Mouse (Mus musculus) forebrain, embryonic 14.5 days (tissue): ENCODE results near the gene Noc4l. TPM values are rescaled to one million over a fixed set of nuclear protein-coding genes. Genes with fewer than 3 reads are reported as not detected.

ENCODE experiments used
- ATAC-seq: fragments of 200-750 bp; cut with Nextera tagmentation; 2 replicates; pipeline ENCODE4 v1.8.0; 2017; ENCODE audit warnings: mild to moderate bottlenecking, moderate library complexity
- DNase-seq: peaks from one replicate; pipeline ENCODE4 v3.0.0-alpha.2; 2015; ENCODE audit warnings: low spot score
- H3K27ac ChIP-seq: fragments of 300-500 bp; sonication (generic); 2 replicates; pipeline ENCODE4 v1.5.1; 2014; ENCODE audit warnings: low read depth, mild to moderate bottlenecking, control low read depth, low read length, moderate library complexity
- H3K27me3 ChIP-seq: fragments of 300-500 bp; sonication (generic); replicated peaks from 2 replicates; pipeline ENCODE4 v1.6.1; 2014; ENCODE audit warnings: low read length, control low read depth, mixed read lengths; ENCODE audit not compliant: control insufficient read depth, insufficient read depth
- H3K36me3 ChIP-seq: fragments of 300-500 bp; sonication (generic); 2 replicates; pipeline ENCODE4 v1.6.1; 2014; ENCODE audit warnings: low read length, control low read depth; ENCODE audit not compliant: control insufficient read depth, insufficient read depth
- H3K4me1 ChIP-seq: fragments of 300-500 bp; sonication (generic); 2 replicates; pipeline ENCODE4 v1.6.1; 2014; ENCODE audit warnings: antibody characterized with exemption, low read length, control low read depth; ENCODE audit not compliant: control insufficient read depth, insufficient read depth
- H3K4me2 ChIP-seq: fragments of 300-500 bp; sonication (generic); 2 replicates; pipeline ENCODE4 v1.6.1; 2014; ENCODE audit warnings: mild to moderate bottlenecking, control low read depth, low read length
- H3K4me3 ChIP-seq: fragments of 300-500 bp; sonication (generic); 2 replicates; pipeline ENCODE4 v1.5.1; 2014; ENCODE audit warnings: low read depth, low read length, control low read depth
- H3K9ac ChIP-seq: fragments of 300-500 bp; sonication (generic); 2 replicates; pipeline ENCODE4 v1.6.1; 2014; ENCODE audit warnings: mild to moderate bottlenecking, low read length, control low read depth, moderate library complexity
- H3K9me3 ChIP-seq: fragments of 300-500 bp; sonication (generic); replicated peaks from 2 replicates; pipeline ENCODE4 v1.6.1; 2016; ENCODE audit warnings: low read length, control low read depth, mixed read lengths; ENCODE audit not compliant: control insufficient read depth
- whole genome bisulfite sequencing: fragments of 180-500 bp; shearing (Covaris S2); extraction: QIAGEN DNeasy Blood & Tissue Kit; methylation state at CpG from one replicate; pipeline ENCODE4 v1.1.7; 2014; 5-methylcytosine and 5-hydroxymethylcytosine counted together
- polyA plus RNA-seq: library from polyadenylated mRNA; unstranded; fragments of >200 nt; fragmentation: Nextera tagmentation; extraction: Ambion mirVana; gene quantifications from 2 replicates; pipeline ENCODE4 v1.2.1, GENCODE M21; 2014

Gene Noc4l
- polyA plus RNA-seq, 1 experiment from 2014 or later: 37.6 TPM

- H3K27ac ChIP-seq: no peak overlapping the region
- ATAC-seq (no peak; the same call in 1 of the 2 replicates), DNase-seq (peak; percentile 78)
- no peaks in the 10 kb centered on the region for H3K9me3 ChIP-seq
- no peaks in the 10 kb centered on the region for H3K27me3 ChIP-seq
- no peaks in the 10 kb centered on the region for H3K36me3 ChIP-seq
- 23% methylated on average over 12 of the region's 12 CpGs for WGBS
- no peak overlapping the region for H3K4me3 ChIP-seq
- H3K4me2 ChIP-seq: 0 out of 2 replicates have a peak overlapping the region, but pooled peaks have one; percentile 18
- H3K4me1 ChIP-seq: no peaks in the 10 kb centered on the region
- H3K9ac ChIP-seq: no peak overlapping the region
These were observed 13.8 kb downstream of the Noc4l start for GRCm38 (mm10) chr5:110639459-110639858.

GRCm38 (mm10) chr5:110638306-110639074 lies 14.7 kb downstream of the Noc4l start:
- no peak overlapping the region for H3K4me2 ChIP-seq
- H3K27me3 ChIP-seq: no peaks in the 10 kb centered on the region
- H3K27ac ChIP-seq: no peak overlapping the region
- H3K4me1 ChIP-seq: no peaks in the 10 kb centered on the region
- 77% methylated on average over 7 of the region's 7 CpGs for WGBS
- H3K9me3 ChIP-seq: no peaks in the 10 kb centered on the region
- H3K36me3 ChIP-seq: no peaks in the 10 kb centered on the region
- ATAC-seq (no peak), DNase-seq (no peak)
- no peak overlapping the region for H3K4me3 ChIP-seq
- no peak overlapping the region for H3K9ac ChIP-seq

DNA sequence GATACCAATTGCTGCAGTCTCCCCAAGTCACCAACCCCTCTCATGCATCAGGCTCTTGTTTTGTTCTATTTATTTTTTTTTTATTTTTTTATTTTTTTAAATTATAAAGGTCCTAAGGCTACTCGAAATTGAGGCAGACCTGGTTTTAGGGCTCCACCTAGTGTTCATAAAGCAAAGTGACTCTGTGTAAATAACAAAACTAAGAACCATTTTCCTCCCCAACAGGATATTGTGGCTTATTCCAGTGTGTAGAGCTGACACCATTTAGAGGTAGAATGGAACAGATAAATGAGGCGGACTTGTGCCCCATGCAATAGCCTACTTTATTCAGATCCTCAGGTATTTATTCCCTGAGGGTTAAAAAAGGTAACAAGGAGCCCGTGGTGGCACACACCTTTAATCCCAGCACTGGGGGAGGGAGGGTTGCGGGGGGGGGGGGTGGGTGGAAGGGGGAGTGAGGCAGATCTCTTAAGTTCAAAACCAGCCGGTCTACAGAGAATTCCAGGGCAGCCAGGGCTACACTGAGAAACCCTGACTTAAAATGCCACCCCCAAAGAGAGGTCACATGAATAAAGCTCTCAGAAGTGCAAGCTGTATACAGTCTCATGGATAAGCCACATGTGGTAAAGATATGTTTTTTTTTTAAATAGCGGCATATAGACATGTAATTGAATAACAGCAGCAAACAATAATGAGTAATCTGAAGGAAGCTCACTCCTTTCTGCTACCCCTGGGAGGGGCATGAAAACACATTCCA lies 17.1 kb downstream of the Noc4l start:
- no peak overlapping the region for H3K4me2 ChIP-seq
- H3K4me1 ChIP-seq: no peaks in the 10 kb centered on the region
- no peaks in the 10 kb centered on the region for H3K9me3 ChIP-seq
- 39% methylated on average over 6 of the region's 6 CpGs for WGBS
- no peaks in the 10 kb centered on the region for H3K36me3 ChIP-seq
- H3K4me3 ChIP-seq: no peak overlapping the region
- H3K27ac ChIP-seq: no peak overlapping the region
- no peaks in the 10 kb centered on the region for H3K27me3 ChIP-seq
- DNase-seq (peak; percentile 78), ATAC-seq (peak; percentile 52; the same call in 1 of the 2 replicates)
- no peak overlapping the region for H3K9ac ChIP-seq

DNA sequence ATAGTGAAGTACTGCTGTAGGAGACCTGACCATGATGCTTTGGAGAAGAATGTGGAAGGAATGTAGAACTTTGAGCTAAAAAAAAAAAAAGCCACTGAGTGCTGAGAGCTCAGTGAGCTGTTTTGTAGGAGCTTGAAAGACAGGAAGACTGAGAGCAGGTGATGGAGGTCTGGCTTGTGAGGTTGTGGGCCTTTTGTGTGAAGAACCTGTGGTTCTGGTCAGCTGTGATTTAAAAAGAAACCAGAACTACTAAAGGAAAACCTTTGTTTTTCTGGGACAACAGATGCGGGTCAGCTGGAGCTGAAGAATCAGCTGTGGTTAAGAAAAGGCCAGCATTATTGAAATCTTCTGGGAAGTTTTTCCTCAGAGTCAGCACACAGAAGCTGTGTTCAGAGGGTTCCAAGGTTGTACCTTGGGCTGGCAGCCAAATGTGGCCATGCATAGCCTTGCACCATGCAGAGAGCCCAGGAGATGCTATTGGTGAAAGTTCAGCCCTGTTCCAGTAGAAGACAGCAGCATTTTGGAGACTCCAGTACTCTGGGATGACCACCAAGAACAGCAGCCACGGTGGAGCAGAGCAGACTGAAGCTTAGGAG lies 23.6 kb downstream of the Noc4l start:
- Histone ChIP-seq H3K9ac (no peak overlapping the region), H3K4me3 (no peak overlapping the region), H3K9me3 (no peaks in the 10 kb centered on the region), H3K36me3 (no peaks in the 10 kb centered on the region), H3K4me1 (no peaks in the 10 kb centered on the region), H3K27ac (no peak overlapping the region), H3K27me3 (no peaks in the 10 kb centered on the region), H3K4me2 (no peak overlapping the region)
- DNase-seq (no peak), ATAC-seq (no peak)
- WGBS: 86% methylated on average over 2 of the region's 2 CpGs

- H3K36me3 ChIP-seq: no peaks in the 10 kb centered on the region
- DNase-seq (no peak), ATAC-seq (no peak)
- H3K9me3 ChIP-seq: no peaks in the 10 kb centered on the region
- no peak overlapping the region for H3K4me2 ChIP-seq
- no peak overlapping the region for H3K4me3 ChIP-seq
- H3K4me1 ChIP-seq: no peaks in the 10 kb centered on the region
- H3K9ac ChIP-seq: no peak overlapping the region
- WGBS: 42% methylated on average over 19 of the region's 19 CpGs
- no peak overlapping the region for H3K27ac ChIP-seq
- H3K27me3 ChIP-seq: no peaks in the 10 kb centered on the region
These were observed 25.1 kb downstream of the Noc4l start for GRCm38 (mm10) chr5:110628156-110628555.

GRCm38 (mm10) chr5:110627351-110627750 lies 25.9 kb downstream of the Noc4l start:
- no peaks in the 10 kb centered on the region for H3K4me1 ChIP-seq
- H3K27ac ChIP-seq: no peak overlapping the region
- no peak overlapping the region for H3K4me2 ChIP-seq
- no peak overlapping the region for H3K4me3 ChIP-seq
- no peaks in the 10 kb centered on the region for H3K9me3 ChIP-seq
- H3K27me3 ChIP-seq: no peaks in the 10 kb centered on the region
- 79% methylated on average over 10 of the region's 10 CpGs for WGBS
- ATAC-seq (no peak), DNase-seq (no peak)
- no peaks in the 10 kb centered on the region for H3K36me3 ChIP-seq
- H3K9ac ChIP-seq: no peak overlapping the region

GRCm38 (mm10) chr5:110624319-110624718 lies 28.9 kb downstream of the Noc4l start:
- Histone ChIP-seq H3K9me3 (no peaks in the 10 kb centered on the region), H3K27ac (no peak overlapping the region), H3K4me3 (no peak overlapping the region), H3K36me3 (no peaks in the 10 kb centered on the region), H3K9ac (no peak overlapping the region), H3K4me2 (no peak overlapping the region), H3K27me3 (no peaks in the 10 kb centered on the region), H3K4me1 (no peaks in the 10 kb centered on the region)
- no peak for ATAC-seq
- no peak for DNase-seq
- WGBS: 75% methylated on average over 2 of the region's 2 CpGs

DNA sequence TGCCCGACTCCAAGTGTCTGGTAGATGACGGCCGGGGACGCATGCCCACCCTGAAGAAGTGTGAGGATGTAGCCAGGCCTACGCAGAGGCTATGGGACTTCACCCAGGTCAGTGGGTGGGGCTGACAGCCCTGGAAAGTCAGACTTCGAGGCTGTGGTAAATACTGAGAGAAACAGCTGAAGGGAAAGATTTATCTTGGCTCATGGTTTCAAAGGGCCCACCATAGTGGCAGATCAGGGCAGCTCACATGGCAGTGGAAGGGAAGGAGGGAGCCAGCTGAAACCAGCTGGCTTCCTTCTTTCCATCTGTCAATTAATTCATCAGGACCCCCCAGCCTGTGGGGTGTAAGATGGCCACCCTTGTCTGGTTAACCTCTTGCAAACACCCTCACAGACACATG lies 34.0 kb downstream of the Noc4l start:
- no peaks in the 10 kb centered on the region for H3K9me3 ChIP-seq
- no peak overlapping the region for H3K4me2 ChIP-seq
- H3K27ac ChIP-seq: no peak overlapping the region
- WGBS: 92% methylated on average over 6 of the region's 6 CpGs
- ATAC-seq: no peak
- no peak overlapping the region for H3K4me3 ChIP-seq
- H3K4me1 ChIP-seq: no peaks in the 10 kb centered on the region
- H3K27me3 ChIP-seq: no peaks in the 10 kb centered on the region
- no peaks in the 10 kb centered on the region for H3K36me3 ChIP-seq
- no peak for DNase-seq
- no peak overlapping the region for H3K9ac ChIP-seq
